Comparison of ENCODE assay signal across 25 mouse cellular contexts in the genomic region with DNA sequence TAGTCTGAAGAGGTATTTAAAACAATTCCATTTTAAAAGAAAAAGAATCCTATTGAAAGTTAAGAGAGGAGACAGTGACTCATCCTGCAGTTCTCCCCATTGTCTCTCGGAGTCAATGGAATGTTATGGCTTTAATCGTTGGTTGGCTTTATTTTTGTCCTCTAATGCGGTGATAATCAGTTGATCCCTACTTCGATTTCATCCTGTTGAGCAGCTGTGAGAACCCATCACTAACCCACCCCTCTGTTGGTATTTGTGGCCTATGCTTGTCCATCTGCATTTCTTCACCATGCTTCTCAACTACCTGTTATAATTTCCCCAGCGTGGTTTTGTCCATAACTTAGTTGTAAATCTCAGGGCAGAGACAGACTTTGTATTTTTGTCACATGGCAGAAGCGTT. TPM values are rescaled to one million over a fixed set of nuclear protein-coding genes. Genes with fewer than 3 reads are reported as not detected.
DNase-seq lines count a peak whose midpoint lies in the region; ATAC-seq lines count a peak whose summit lies in the region.
"Had no signal": no experiment of that assay in that cellular context is flagged by ENCODE, and none has a peak within 500 bp of the region (broad histone marks: within the 10 kb centered on the region; RNA-seq: fewer than 3 reads in every experiment).

No protein-coding gene starts in this region.

- H3K4me3 ChIP-seq in forebrain, embryonic 12.5 days (replicated peaks): no peak overlapping the region
- H3K4me3 ChIP-seq in forebrain, embryonic 16.5 days (replicated peaks; ENCODE audit: low read length): no peak overlapping the region
- no peak overlapping the region for H3K4me3 ChIP-seq in embryonic facial prominence, embryonic 14.5 days (ENCODE audit: low read depth, low read length)
- H3K4me3 ChIP-seq: heart, adult 2 months; heart, embryonic 13.5 days; hindbrain, embryonic 12.5 days; left cerebral cortex, adult 2 months; neural tube, embryonic 13.5 days had no signal

- peak; percentile 41 for DNase-seq in retina, postnatal 1 day
- no peak for DNase-seq in retina, embryonic 14.5 days (ENCODE audit: low spot score)
- peak; percentile 41 for DNase-seq in embryonic facial prominence, embryonic 14.5 days (ENCODE audit: low spot score)
- DNase-seq in cerebellum, postnatal 10 days: no peak
- no peak for DNase-seq in kidney, adult 11 months
- DNase-seq in kidney, adult 8-10 months: no peak
- DNase-seq: adrenal gland, postnatal 36 days; cerebellum, adult 9-10 months; gastrocnemius, postnatal 36 days; heart, adult 2 months; heart, postnatal 14 days; kidney, adult 18-20 months; liver; thymus, adult 2 months; thymus, postnatal 4 days had no signal

- peak overlapping the region; percentile 72 for H3K27ac ChIP-seq in forebrain, embryonic 12.5 days
- H3K27ac ChIP-seq in forebrain, embryonic 16.5 days (ENCODE audit: low read length): no peak overlapping the region
- no peak overlapping the region for H3K27ac ChIP-seq in embryonic facial prominence, embryonic 14.5 days (replicated peaks; ENCODE audit: low read depth, low read length)
- H3K27ac ChIP-seq: heart, adult 2 months; heart, embryonic 13.5 days; hindbrain, embryonic 12.5 days; kidney, postnatal 0 days; left cerebral cortex, adult 2 months; macrophage; neural tube, embryonic 13.5 days; stomach, postnatal 0 days had no signal

- no peaks in the 10 kb centered on the region; the same call in 1 of the 2 replicates for H3K36me3 ChIP-seq in forebrain, embryonic 12.5 days (replicated peaks)
- H3K36me3 ChIP-seq in forebrain, embryonic 16.5 days (ENCODE audit: control insufficient read depth, insufficient read depth): no peaks in the 10 kb centered on the region
- no peaks in the 10 kb centered on the region for H3K36me3 ChIP-seq in embryonic facial prominence, embryonic 14.5 days (ENCODE audit: control insufficient read depth, insufficient read depth, low read length)
- H3K36me3 ChIP-seq: heart, embryonic 13.5 days; hindbrain, embryonic 12.5 days; neural tube, embryonic 13.5 days had no signal

- H3K4me2 ChIP-seq in forebrain, embryonic 12.5 days: no peak overlapping the region; the same call in 1 of the 2 replicates
- no peak overlapping the region for H3K4me2 ChIP-seq in forebrain, embryonic 16.5 days (ENCODE audit: low read length)
- H3K4me2 ChIP-seq in embryonic facial prominence, embryonic 14.5 days (ENCODE audit: low read depth, low read length): no peak overlapping the region
- H3K4me2 ChIP-seq: heart, embryonic 13.5 days; hindbrain, embryonic 12.5 days; neural tube, embryonic 13.5 days had no signal

- no peaks in the 10 kb centered on the region for H3K27me3 ChIP-seq in forebrain, embryonic 12.5 days
- no peaks in the 10 kb centered on the region for H3K27me3 ChIP-seq in forebrain, embryonic 16.5 days (replicated peaks; ENCODE audit: control insufficient read depth, insufficient read depth, low read length)
- H3K27me3 ChIP-seq in embryonic facial prominence, embryonic 14.5 days (replicated peaks; ENCODE audit: control insufficient read depth, insufficient read depth, low read length): no peaks in the 10 kb centered on the region
- H3K27me3 ChIP-seq: CH12.LX; heart, embryonic 13.5 days; hindbrain, embryonic 12.5 days; neural tube, embryonic 13.5 days had no signal

- H3K9ac ChIP-seq in forebrain, embryonic 12.5 days: no peak overlapping the region
- no peak overlapping the region for H3K9ac ChIP-seq in forebrain, embryonic 16.5 days (replicated peaks; ENCODE audit: low read depth, low read length)
- H3K9ac ChIP-seq in embryonic facial prominence, embryonic 14.5 days (ENCODE audit: low read depth, low read length): no peak overlapping the region
- H3K9ac ChIP-seq: heart, embryonic 13.5 days; hindbrain, embryonic 12.5 days; neural tube, embryonic 13.5 days had no signal

- WGBS in forebrain, embryonic 12.5 days: 26% methylated on average over 6 of the region's 6 CpGs
- 29% methylated on average over 6 of the region's 6 CpGs for WGBS in forebrain, embryonic 16.5 days
- WGBS in embryonic facial prominence, embryonic 14.5 days: 42% methylated on average over 6 of the region's 6 CpGs

- ATAC-seq in forebrain, embryonic 12.5 days (ENCODE audit: low FRiP score): no peak
- no peak for ATAC-seq in forebrain, embryonic 16.5 days
- peak; percentile 27; the same call in 1 of the 2 replicates for ATAC-seq in embryonic facial prominence, embryonic 14.5 days (ENCODE audit: low read depth)

- no peaks in the 10 kb centered on the region for H3K9me3 ChIP-seq in forebrain, embryonic 12.5 days
- H3K9me3 ChIP-seq in forebrain, embryonic 16.5 days (ENCODE audit: control insufficient read depth, low read length): no peaks in the 10 kb centered on the region
- no peaks in the 10 kb centered on the region for H3K9me3 ChIP-seq in embryonic facial prominence, embryonic 14.5 days (ENCODE audit: control insufficient read depth, low read length)
- H3K9me3 ChIP-seq: heart, embryonic 13.5 days; hindbrain, embryonic 12.5 days; neural tube, embryonic 13.5 days had no signal

- peaks cover 36% of the 10 kb centered on the region for H3K4me1 ChIP-seq in forebrain, embryonic 12.5 days
- H3K4me1 ChIP-seq in forebrain, embryonic 16.5 days (replicated peaks; ENCODE audit: control insufficient read depth, insufficient read depth, low read length): peaks cover 21% of the 10 kb centered on the region
- peaks cover 18% of the 10 kb centered on the region for H3K4me1 ChIP-seq in embryonic facial prominence, embryonic 14.5 days (ENCODE audit: control insufficient read depth, insufficient read depth, low read length)

RNA-seq across cellular contexts. Expression of gene Lix1, which starts 5.7 kb away (rescaled TPM):
- 86.6 and 87.2 TPM in 2 replicates for polyA plus RNA-seq in forebrain, embryonic 12.5 days (2016; fragmentation: Nextera tagmentation; extraction: Ambion mirVana)
- 30.5 and 33.3 TPM in 2 replicates for polyA plus RNA-seq in forebrain, embryonic 16.5 days (2015; fragmentation: Nextera tagmentation; extraction: Ambion mirVana)
- polyA plus RNA-seq in embryonic facial prominence, embryonic 14.5 days (2014; fragmentation: Nextera tagmentation; extraction: Ambion mirVana): 9.3 and 11.8 TPM in 2 replicates

RNA-seq across cellular contexts. Expression of gene Riok2, which starts 34.0 kb away (rescaled TPM):
- 31.5 and 31.9 TPM in 2 replicates for polyA plus RNA-seq in forebrain, embryonic 12.5 days (2016; fragmentation: Nextera tagmentation; extraction: Ambion mirVana)
- polyA plus RNA-seq in forebrain, embryonic 16.5 days (2015; fragmentation: Nextera tagmentation; extraction: Ambion mirVana): 28.6 and 29.3 TPM in 2 replicates
- 26.0 and 26.5 TPM in 2 replicates for polyA plus RNA-seq in embryonic facial prominence, embryonic 14.5 days (2014; fragmentation: Nextera tagmentation; extraction: Ambion mirVana)

Comparison
In these comparisons a context has a peak if more than half of its experiments do, and no peak if none do; other contexts are left out.
1. DNase-seq: peak in retina, postnatal 1 day (single experiment) and embryonic facial prominence, embryonic 14.5 days (single experiment); none in retina, embryonic 14.5 days (single experiment), cerebellum, postnatal 10 days (0 of 2), kidney, adult 11 months (single experiment) and kidney, adult 8-10 months (0 of 2).